Mouse (Mus musculus): ENCODE results near the gene Uqcc1.
A peak's percentile ranks its signal among the peaks of the same experiment; 100 is the strongest.

Uqcc1 gene

GRCm38 (mm10) chr2:155811821-155812396 lies 118.2 kb downstream of the Uqcc1 start:
- peak; percentile 90 for DNase-seq

DNA sequence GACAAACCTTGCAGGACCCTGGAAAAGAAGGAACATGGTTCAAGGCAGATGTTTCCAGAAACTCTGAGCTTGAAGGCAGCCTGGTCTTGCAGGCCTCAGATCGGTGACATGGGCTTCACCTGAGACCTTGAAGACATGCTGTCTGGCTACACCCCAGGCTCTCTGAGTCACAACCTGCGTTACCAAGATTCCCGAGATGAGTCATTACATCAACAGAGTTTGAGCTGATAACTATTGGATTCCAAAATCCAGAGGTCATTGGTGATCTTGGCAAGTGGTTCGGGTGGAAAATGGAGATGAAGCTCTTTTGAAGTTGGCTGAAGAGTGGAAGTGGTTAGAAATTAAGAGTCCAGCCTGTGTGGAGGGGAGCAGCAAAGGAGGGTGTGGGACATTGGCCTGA lies 120.5 kb downstream of the Uqcc1 start:
- no peak for DNase-seq

- no peak for DNase-seq
These were observed 122.7 kb downstream of the Uqcc1 start for GRCm38 (mm10) chr2:155807408-155807807.

GRCm38 (mm10) chr2:155806548-155806947 lies 123.6 kb downstream of the Uqcc1 start:
- DNase-seq: no peak

- DNase-seq: no peak
These were observed 124.2 kb downstream of the Uqcc1 start for GRCm38 (mm10) chr2:155805925-155806255.

- no peak for DNase-seq
These were observed 124.7 kb downstream of the Uqcc1 start for GRCm38 (mm10) chr2:155805231-155805924.

GRCm38 (mm10) chr2:155804053-155804452 lies 126.1 kb downstream of the Uqcc1 start:
- DNase-seq: no peak

- peak; percentile 62 for DNase-seq
These were observed 127.3 kb downstream of the Uqcc1 start for GRCm38 (mm10) chr2:155802761-155803160.

GRCm38 (mm10) chr2:155798613-155799012 lies 131.5 kb downstream of the Uqcc1 start:
- no peak for DNase-seq
